Mouse (Mus musculus) testis, adult 2 months (tissue): Measurements from ENCODE around the gene Cenpj.

Experiments used
- CTCF ChIP-seq: fragments of 200-500 bp; IDR thresholded peaks from 2 replicates; pipeline ENCODE4 v1.5.1; 2012; ENCODE audit warnings: low read depth, mild to moderate bottlenecking, inconsistent platforms, low read length, moderate library complexity; ENCODE audit not compliant: control insufficient read depth, insufficient read depth, insufficient replicate concordance
- POLR2A ChIP-seq: fragments of 200-500 bp; IDR thresholded peaks from 2 replicates; pipeline ENCODE4 v1.6.1; 2012; ENCODE audit warnings: low read depth, mild to moderate bottlenecking, inconsistent platforms, low read length, moderate library complexity; ENCODE audit not compliant: control insufficient read depth

- TF ChIP-seq POLR2A = no peak
- TF ChIP-seq CTCF = no peak
Measured at GRCm38 (mm10) chr14:56602069-56602468, 26.8 kb upstream of the Cenpj start.
